Mouse (Mus musculus): ENCODE measurements around the gene Myf5. TPM values are rescaled to one million over a fixed set of nuclear protein-coding genes. Genes with fewer than 3 reads are reported as not detected.

Gene Myf5
- not detected in 4 replicates for total RNA-seq (2023)

DNA sequence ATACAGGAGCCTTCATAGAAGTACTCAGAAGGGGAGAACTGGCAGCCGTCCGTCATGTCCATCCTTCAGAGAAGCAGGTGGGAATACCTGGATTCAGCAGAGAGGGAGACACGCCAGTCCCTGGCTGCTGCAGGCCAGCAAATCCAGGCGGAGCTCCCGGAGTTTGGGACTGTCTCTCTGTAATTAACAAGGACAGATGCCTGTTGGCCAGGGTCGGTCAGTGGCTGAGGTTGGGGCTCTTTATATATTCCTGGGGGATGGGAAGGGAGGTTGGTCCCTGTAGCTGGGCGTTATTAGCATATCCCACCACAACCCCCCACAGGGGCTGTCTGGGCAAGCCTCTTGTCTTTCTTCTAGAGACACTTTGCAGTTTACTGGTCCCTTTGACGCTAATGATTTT is at the start of gene Myf5:
TSS of gene Myf5 (minus strand) at position 265 of the 400 bp plus-strand sequence.

GRCm38 (mm10) chr10:107494568-107494967 is 8.6 kb upstream of the Myf5 start, which contains the start of gene Myf6:
Gene Myf6 (minus strand): TSS chr10:107494737.

Other genes with a start within 250 kb of the Myf5 start
- gene Lin7a, start 214.4 kb downstream of the Myf5 start, total RNA-seq (2023): not detected in 4 replicates
- gene Myf6, start 8.6 kb upstream of the Myf5 start, total RNA-seq (2023): not detected in 4 replicates
- gene Ptprq, start 233.9 kb upstream of the Myf5 start, total RNA-seq (2023): not detected in 4 replicates